Mouse (Mus musculus): ENCODE measurements around the gene Elovl6.

- no peak for TF ChIP-seq CTCF (conservative IDR thresholded peaks at IDR 0.05; ENCODE audit: low read length)
- TF ChIP-seq POU5F1 (IDR thresholded peaks at IDR 0.05; ENCODE audit: borderline replicate concordance, low read length), result no peak
Measured at GRCm38 (mm10) chr3:129587916-129588315, 55.8 kb downstream of the Elovl6 start.
